Mouse (Mus musculus) ES-E14 (cell line): Measurements from ENCODE around the gene Asic1.

ENCODE experiments used
- CHD2 ChIP-seq: IDR thresholded peaks from 2 replicates; pipeline ENCODE4 v1.6.1; 2014; ENCODE audit warnings: mild to moderate bottlenecking, low read depth, low read length, inconsistent platforms
- MAFK ChIP-seq: IDR thresholded peaks from 2 replicates; pipeline ENCODE4 v1.6.1; 2014; ENCODE audit warnings: mild to moderate bottlenecking, low read depth, low read length, inconsistent platforms; ENCODE audit not compliant: insufficient read depth

DNA sequence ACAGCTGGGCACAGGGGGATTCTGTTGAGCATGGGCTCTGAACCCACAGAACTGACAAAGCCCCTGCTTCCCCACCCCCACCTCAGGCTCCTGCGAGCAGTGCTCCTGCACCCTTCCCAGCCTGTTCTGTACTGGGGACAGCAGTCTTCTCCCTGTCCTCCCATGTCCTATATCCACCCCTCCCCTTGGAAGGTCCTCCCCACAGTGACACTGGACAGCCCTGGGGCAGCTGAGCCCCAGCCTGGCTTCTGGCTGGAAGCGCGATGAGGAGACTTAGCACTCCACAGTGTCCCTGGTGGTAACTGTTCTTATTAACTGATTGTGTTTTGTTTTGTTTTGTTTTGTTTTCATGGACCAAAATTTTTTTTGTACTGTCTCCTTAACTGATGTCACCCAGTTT, 43.4 kb downstream of the Asic1 start:
- TF ChIP-seq MAFK, result no peak
- no peak for TF ChIP-seq CHD2
